Mouse (Mus musculus): ENCODE data around the gene Gm17542. TPM values are rescaled to one million over a fixed set of nuclear protein-coding genes. Genes with fewer than 3 reads are reported as not detected.
"Not testable (repeated sequence)": the region's sequence is repeated elsewhere in the genome, so short reads cannot be mapped to it uniquely, and the experiment has no call there.

Gm17542 gene
- not detected for total RNA-seq (2021)
- long read RNA-seq, experiment 1: 0 reads
- long read RNA-seq, experiment 2: 0 reads

DNA sequence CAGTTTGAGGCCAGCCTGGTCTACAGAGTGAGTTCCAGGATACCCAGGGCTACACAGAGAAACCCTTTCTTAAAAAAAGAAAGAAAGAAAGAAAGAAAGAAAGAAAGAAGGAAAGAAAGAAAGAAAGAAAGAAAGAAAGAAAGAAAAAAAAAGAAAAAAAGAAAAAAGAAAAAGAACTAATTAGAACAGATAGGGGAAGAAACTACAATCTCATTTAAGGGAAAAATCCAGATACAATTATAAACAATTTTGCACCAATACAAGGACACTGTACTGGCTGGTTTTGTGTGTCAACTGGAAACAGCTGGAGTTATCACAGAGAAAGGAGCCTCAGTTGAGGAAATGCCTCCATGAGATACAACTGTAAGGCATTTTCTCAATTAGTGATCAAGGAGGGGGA lies at the start of gene Gm17542:
Gene Gm17542, minus strand, starts transcription at position 101 of the 400 bp plus-strand sequence.
- H3K27ac ChIP-seq; DNase-seq; H3K4me3 ChIP-seq; intact Hi-C loops (cut with DNase I): not testable (repeated sequence)

DNA sequence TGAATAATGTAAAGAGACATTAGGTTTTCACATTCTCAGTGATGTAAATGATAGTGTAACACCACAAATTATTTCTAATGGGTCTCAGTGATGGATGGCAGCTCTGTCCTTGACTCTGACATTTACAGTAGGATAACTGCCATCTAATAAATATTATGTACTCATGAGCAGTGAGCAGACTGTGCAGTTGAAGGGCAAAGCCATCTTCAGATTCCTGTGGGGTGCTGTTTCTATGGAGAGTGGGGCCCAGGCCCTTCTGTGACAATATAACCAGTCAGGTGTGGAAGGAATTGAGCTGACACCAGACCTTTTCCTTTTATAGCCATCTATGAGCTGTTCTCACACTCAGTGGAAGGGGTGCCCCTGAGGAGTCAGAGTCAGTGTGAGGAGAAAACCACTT lies 21.8 kb upstream of the Gm17542 start:
- Histone ChIP-seq H3K4me3 (no peak overlapping the region), H3K27ac (no peak overlapping the region)
- no peak for DNase-seq
- TF ChIP-seq CTCF (IDR thresholded peaks at IDR 0.05): no peak
- intact Hi-C loops (cut with DNase I): no loop called here

DNA sequence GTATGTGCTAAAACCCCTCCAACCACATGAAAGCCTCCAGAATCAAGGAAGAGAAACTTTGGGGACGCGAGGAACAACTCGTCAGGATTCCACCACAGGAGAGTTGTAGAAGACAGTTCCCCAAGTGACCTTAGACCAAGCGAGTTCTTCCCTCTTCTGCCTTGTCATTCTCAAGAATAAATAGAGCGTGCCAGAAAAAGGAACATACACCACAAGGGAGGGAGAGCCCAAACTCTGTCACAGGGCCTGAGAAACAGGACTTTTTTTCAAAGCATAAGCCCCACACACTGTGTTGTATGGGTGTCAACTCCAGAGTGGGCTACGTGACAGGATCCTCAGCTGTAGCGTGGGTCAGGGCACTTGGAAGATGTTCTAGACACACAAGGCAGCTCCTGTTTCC lies 20.1 kb upstream of the Gm17542 start:
- intact Hi-C loops (cut with DNase I): no loop called here
- no peak overlapping the region for H3K27ac ChIP-seq
- no peak for DNase-seq
- no peak for TF ChIP-seq CTCF (IDR thresholded peaks at IDR 0.05)
- H3K4me3 ChIP-seq: no peak overlapping the region

DNA sequence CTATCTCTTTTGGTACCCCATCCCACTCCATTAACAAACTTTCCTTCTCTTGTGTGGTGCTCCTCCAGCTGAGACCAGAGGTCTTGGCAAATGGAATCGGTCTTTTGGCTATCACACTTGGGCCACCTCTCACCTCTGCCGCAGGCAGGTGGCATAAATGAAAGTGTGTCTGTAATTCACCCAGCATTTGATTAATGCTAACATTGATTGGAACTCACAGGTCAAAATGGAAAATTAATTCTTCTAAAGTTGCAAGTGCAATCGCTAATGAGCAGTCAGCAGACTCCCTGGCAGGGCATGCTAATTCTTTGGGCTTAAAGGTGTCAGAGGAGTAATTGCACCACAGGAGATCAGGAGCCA lies 3.2 kb downstream of the Gm17542 start:
- no peak for TF ChIP-seq CTCF (IDR thresholded peaks at IDR 0.05)
- DNase-seq: no peak
- peak overlapping the region; percentile 64 for H3K4me3 ChIP-seq
- intact Hi-C loops (cut with DNase I): no loop called here
- no peak overlapping the region for H3K27ac ChIP-seq

DNA sequence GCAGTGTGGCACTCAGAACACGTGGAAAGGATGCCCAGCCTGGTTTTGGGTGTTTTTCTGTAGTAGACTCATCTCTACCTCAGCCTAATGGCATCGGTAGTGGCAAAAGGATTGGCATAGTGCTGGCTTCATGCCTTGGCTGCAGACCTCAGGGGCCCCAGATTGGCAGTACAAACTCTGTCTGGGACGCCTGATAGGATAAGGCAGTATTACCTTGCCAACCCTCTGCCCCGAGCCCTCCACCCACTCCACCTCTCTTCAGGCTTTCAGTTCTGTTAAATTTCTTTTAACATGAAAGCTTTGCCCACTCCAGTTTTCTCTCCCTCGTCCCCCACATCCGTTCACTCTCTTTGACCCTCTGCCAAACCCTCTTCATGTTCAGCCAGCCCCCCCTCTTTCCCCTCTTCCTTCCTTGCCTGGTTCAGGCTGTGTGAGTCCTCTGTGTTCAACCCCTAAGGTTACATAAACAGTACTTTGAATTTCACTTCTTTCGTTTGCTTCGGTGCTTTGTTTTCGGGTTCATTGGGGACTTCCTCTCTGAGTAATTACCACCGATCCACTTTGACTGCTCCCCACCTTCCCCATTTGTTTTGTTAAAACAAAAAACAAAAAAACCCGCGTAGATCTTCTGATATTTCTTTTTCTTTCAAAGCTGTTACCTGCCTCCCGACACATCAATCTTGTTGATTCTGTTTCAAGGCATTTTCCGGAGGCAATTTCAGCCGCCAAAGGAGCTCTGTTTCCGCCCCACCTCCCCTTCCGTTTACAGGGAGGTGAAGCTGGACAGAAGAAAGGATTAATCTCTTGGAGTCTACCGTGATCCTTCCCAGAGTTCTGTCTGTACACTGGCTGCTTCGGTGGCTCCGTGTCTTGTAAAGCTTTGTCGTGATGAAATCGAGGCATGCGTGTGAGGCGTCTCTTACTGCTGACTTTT lies 3.9 kb downstream of the Gm17542 start:
- intact Hi-C loops (cut with DNase I): no loop called here
- peak overlapping the region; percentile 64 for H3K4me3 ChIP-seq
- DNase-seq: no peak
- no peak overlapping the region for H3K27ac ChIP-seq
- TF ChIP-seq CTCF (IDR thresholded peaks at IDR 0.05): no peak

DNA sequence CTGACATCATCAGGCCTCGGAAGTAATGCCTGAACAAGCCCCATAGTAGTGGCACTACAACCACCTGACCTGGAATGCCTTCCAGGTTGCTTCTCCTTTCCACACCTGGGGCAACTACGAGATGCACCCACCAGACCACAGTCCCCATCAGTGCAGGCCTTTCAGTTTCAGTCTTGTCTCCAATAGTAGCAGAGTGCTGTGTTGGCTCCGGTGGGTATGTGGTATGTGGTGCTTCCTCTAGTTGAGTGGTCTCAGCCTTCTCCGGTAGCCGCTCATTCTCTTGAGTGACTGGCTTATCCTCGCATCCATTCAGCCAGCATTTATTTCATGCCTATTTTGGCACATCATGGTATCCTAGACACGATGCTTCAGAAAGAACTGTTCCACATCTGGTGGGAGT lies 4.8 kb downstream of the Gm17542 start:
- no peak overlapping the region for H3K27ac ChIP-seq
- no peak for DNase-seq
- TF ChIP-seq CTCF (IDR thresholded peaks at IDR 0.05): no peak
- intact Hi-C loops (cut with DNase I): no loop called here
- H3K4me3 ChIP-seq: no peak overlapping the region

DNA sequence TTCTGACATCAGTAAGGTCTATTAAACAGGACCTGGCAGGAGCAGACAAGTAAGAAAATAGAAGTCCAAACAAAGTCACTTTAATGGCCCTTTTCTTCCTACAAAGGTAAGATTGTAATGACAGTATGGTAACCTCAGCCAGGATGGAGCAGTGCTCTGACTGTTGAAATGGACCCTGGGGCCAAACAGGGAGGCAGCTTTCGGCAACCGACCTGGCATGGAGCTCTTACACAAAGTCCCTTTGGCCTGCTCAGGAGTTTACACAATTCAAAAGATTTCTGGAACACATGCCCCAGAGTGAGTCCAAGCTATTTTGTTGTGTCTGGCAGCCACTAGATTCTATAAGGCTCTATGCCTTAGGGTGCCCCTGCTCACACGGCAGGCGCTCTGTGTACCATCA lies 9.0 kb downstream of the Gm17542 start:
- H3K27ac ChIP-seq: no peak overlapping the region
- no peak for DNase-seq
- intact Hi-C loops (cut with DNase I): no loop called here
- H3K4me3 ChIP-seq: no peak overlapping the region
- TF ChIP-seq CTCF (IDR thresholded peaks at IDR 0.05): no peak

DNA sequence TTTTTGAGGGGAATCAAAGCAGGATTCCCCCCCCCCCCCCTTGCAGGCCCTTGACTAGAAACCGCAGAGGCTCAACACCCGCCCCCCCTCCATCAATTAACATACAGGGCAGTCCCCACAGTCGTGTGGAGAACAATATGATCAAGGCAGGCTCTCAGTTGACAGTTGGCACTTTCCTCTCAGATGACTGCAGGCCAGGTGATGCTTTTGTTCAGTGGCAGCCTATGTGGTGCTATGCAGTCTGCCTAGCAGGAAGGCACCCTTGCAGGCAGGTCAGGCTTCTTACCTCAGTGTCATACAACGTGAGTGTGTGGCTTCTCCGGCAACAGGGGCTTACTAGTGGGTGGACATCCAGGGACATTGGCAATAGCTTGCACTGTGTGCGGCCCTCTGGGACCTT lies 17.4 kb downstream of the Gm17542 start:
- TF ChIP-seq CTCF (IDR thresholded peaks at IDR 0.05): no peak
- intact Hi-C loops (cut with DNase I): no loop called here
- no peak overlapping the region for H3K4me3 ChIP-seq
- DNase-seq: no peak
- no peak overlapping the region for H3K27ac ChIP-seq

DNA sequence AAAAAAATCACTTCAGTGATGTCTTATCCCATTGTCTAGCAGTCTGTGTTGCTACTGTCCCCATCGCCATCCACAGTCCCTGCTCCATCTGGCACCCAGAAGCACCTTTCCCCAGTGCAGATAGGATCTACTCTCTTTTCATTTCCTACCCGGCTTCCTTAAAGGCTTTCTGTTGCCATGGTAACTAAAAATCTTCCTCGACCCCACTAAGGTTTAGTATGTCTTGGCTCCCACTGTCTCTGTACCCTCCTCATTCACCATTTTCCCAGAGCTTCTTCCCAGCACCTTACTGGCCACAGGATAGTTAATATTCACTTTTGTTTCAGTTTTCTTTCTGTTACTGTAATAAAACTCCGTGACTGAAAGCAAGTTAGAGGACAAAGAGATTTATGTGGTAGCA lies 17.9 kb downstream of the Gm17542 start:
- no peak for TF ChIP-seq CTCF (IDR thresholded peaks at IDR 0.05)
- Histone ChIP-seq H3K27ac (no peak overlapping the region), H3K4me3 (no peak overlapping the region)
- intact Hi-C loops (cut with DNase I): no loop called here
- no peak for DNase-seq

DNA sequence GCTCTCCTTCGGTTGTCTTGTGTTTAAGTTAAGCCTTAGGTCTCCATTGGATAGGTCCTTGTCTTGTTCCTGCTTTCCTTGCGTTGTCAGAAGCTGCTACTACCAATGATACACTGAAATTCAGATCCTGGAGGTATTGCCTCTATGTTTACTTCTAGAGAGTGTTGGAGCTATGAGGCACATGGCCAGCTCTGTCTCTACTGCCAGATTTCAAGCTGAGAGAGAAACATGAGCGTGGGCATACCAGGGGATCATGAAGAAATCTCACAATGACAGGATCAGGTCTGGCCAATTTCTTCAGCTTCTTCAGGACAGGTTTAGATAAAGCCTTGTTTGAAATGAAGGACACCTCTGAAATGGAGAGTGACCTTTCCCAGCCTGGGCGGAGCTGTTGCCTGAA lies 19.1 kb downstream of the Gm17542 start:
- H3K27ac ChIP-seq: no peak overlapping the region
- no peak for DNase-seq
- no peak overlapping the region for H3K4me3 ChIP-seq
- intact Hi-C loops (cut with DNase I): no loop called here
- TF ChIP-seq CTCF (IDR thresholded peaks at IDR 0.05): no peak

DNA sequence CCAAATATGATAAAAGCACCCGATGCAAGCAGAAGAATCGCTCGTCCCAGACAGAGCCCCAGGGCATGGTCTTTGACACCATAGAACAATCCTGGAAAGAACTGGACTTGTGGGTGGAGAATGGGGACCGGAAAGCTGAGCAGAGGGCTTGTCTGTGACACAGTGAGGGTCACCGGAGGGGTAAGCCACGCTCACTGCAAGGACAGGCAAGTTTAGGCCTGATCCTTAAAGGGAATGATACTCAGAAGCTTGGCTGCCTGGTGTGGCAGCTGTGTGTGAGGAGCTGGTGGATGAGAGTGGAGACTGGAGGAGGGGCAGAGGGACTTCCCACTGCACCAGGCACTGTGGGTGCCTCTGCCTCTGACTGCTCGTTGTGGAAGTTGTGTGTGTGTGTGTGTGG lies 27.0 kb downstream of the Gm17542 start:
- no peak for DNase-seq
- TF ChIP-seq CTCF (IDR thresholded peaks at IDR 0.05): no peak
- Histone ChIP-seq H3K27ac (no peak overlapping the region), H3K4me3 (no peak overlapping the region)
- intact Hi-C loops (cut with DNase I): no loop called here

DNA sequence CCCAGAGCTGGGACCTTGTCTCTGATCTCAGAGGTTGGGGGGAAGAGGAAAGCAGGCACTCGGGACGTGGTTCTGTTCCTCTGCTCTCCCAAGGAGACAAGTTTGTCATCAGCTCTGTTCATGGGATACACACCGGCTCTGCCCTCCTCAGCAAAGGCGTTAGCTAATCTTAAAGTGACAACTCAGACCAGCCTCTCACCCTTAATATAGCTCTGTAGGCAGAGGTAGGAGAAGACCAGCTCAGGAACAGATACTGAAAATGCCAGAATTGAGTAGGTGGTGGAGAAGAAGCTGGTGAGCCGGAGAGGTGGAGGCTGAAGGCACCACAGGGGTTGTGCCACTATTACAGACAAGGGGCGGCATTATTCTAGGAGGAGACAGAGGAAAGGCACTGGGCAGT lies 38.7 kb downstream of the Gm17542 start:
- intact Hi-C loops (cut with DNase I): no loop called here
- no peak for TF ChIP-seq CTCF (IDR thresholded peaks at IDR 0.05)
- Histone ChIP-seq H3K27ac (no peak overlapping the region), H3K4me3 (no peak overlapping the region)
- DNase-seq: no peak

DNA sequence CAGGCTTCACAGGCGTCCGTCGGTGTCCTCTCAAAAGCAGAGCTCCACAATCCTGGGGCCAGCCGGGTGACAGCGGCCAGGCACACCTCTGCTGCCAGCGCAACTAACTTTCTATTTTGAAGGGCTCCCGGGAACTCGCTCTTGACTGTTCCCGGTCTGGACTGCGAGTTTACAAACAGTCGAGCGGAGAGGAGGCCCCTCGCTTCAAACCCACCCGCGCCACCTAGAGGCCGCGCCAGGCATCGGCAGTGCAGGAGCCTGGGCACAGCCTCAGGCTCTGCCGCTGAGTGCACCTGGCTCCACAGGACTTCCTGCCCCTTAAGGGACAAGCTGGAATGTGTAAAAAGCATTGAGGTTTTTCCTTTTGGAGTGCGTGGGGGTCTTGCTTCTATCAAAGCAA lies 42.5 kb downstream of the Gm17542 start, which contains the start of gene Edar:
Gene Edar, minus strand, starts transcription at position 122 of the 400 bp plus-strand sequence.
- DNase-seq: peak; percentile 88
- intact Hi-C loops (cut with DNase I): loop anchor here (1.0 to 2.0 kb wide), 2 partner anchors 49 to 115 kb away; no protein-coding TSS in a partner anchor
- Histone ChIP-seq H3K4me3 (peak within 1 kb of the TSS; percentile 70), H3K27ac (no peak within 1 kb of the TSS; the same call in 1 of the 2 replicates)
- peak; percentile 98 for TF ChIP-seq CTCF (IDR thresholded peaks at IDR 0.05)

Measured in gastrocnemius, adult 2 months (tissue).